Mouse (Mus musculus) limb, embryonic 14.5 days (tissue): ENCODE measurements at regions not wholly inside any gene's neighbourhood (a gene's known extent, or its start where the extent isn't known, plus 50 kb on each side); places are given as distances from the start of the nearest gene placed in this dataset.

Source experiments
- ATAC-seq: fragments of 200-750 bp; cut with Nextera tagmentation; 2 replicates; pipeline ENCODE4 v1.8.0; 2017; ENCODE audit warnings: low read depth, moderate number of reproducible peaks, moderate TSS enrichment; ENCODE audit not compliant: low FRiP score
- DNase-seq: peaks from one replicate; pipeline ENCODE4 v3.0.0-alpha.2; 2015; ENCODE audit warnings: low spot score
- H3K27ac ChIP-seq: fragments of 300-500 bp; sonication (generic); replicated peaks from 2 replicates; pipeline ENCODE4 v1.5.1; 2014; ENCODE audit warnings: low read depth, mild to moderate bottlenecking, low read length, moderate library complexity, mixed read lengths
- H3K27me3 ChIP-seq: fragments of 300-500 bp; sonication (generic); 2 replicates; pipeline ENCODE4 v1.6.1; 2014; ENCODE audit warnings: low read length, mixed read lengths; ENCODE audit not compliant: control insufficient read depth, insufficient read depth
- H3K36me3 ChIP-seq: fragments of 300-500 bp; sonication (generic); 2 replicates; pipeline ENCODE4 v1.6.1; 2014; ENCODE audit warnings: mild to moderate bottlenecking, low read length, moderate library complexity, mixed read lengths; ENCODE audit not compliant: control insufficient read depth, insufficient read depth
- H3K4me1 ChIP-seq: fragments of 300-500 bp; sonication (generic); 2 replicates; pipeline ENCODE4 v1.6.1; 2014; ENCODE audit warnings: antibody characterized with exemption, low read length, mixed read lengths; ENCODE audit not compliant: control insufficient read depth, insufficient read depth
- H3K4me2 ChIP-seq: fragments of 300-500 bp; sonication (generic); replicated peaks from 2 replicates; pipeline ENCODE4 v1.6.1; 2014; ENCODE audit warnings: low read depth, mild to moderate bottlenecking, low read length, moderate library complexity; ENCODE audit not compliant: severe bottlenecking
- H3K4me3 ChIP-seq: fragments of 300-500 bp; sonication (generic); replicated peaks from 2 replicates; pipeline ENCODE4 v1.5.1; 2014; ENCODE audit warnings: low read length
- H3K9ac ChIP-seq: fragments of 300-500 bp; sonication (generic); 2 replicates; pipeline ENCODE4 v1.6.1; 2014; ENCODE audit warnings: mild to moderate bottlenecking, low read depth, low read length, moderate library complexity; ENCODE audit not compliant: severe bottlenecking
- H3K9me3 ChIP-seq: fragments of 300-500 bp; sonication (generic); 2 replicates; pipeline ENCODE4 v1.6.1; 2016; ENCODE audit warnings: low read length; ENCODE audit not compliant: control insufficient read depth
- POLR2A ChIP-seq: fragments of 200-500 bp; IDR thresholded peaks from 2 replicates; pipeline ENCODE4 v1.8.0; 2012; ENCODE audit warnings: inconsistent platforms, mild to moderate bottlenecking, moderate library complexity, borderline replicate concordance; ENCODE audit not compliant: insufficient read depth, insufficient read length; ENCODE audit errors: extremely low read depth
- WGBS: fragments of 180-500 bp; shearing (Covaris S2); extraction: QIAGEN DNeasy Blood & Tissue Kit; methylation state at CpG from one replicate; pipeline ENCODE4 v1.1.7; 2014; 5-methylcytosine and 5-hydroxymethylcytosine counted together

- Histone ChIP-seq H3K4me1 (no peaks in the 10 kb centered on the region), H3K36me3 (no peaks in the 10 kb centered on the region), H3K4me3 (no peak overlapping the region), H3K27me3 (no peaks in the 10 kb centered on the region), H3K4me2 (no peak overlapping the region), H3K27ac (no peak overlapping the region), H3K9me3 (no peaks in the 10 kb centered on the region), H3K9ac (no peak overlapping the region)
- 73% methylated on average over 2 of the region's 2 CpGs for WGBS
- DNase-seq = no peak
- TF ChIP-seq POLR2A = no peak
- ATAC-seq = no peak
Measured at GRCm38 (mm10) chr16:49317061-49317460, 259.8 kb downstream of the Myh15 start.

GRCm38 (mm10) chr16:49319047-49319678 is 261.9 kb downstream of the Myh15 start:
- no peak overlapping the region for H3K27ac ChIP-seq
- ATAC-seq = no peak
- H3K9ac ChIP-seq = no peak overlapping the region
- DNase-seq = no peak
- WGBS = 64% methylated on average over 4 of the region's 4 CpGs
- H3K4me1 ChIP-seq = no peaks in the 10 kb centered on the region
- no peaks in the 10 kb centered on the region for H3K9me3 ChIP-seq
- no peaks in the 10 kb centered on the region for H3K36me3 ChIP-seq
- no peak for TF ChIP-seq POLR2A
- H3K27me3 ChIP-seq = no peaks in the 10 kb centered on the region
- H3K4me2 ChIP-seq = no peak overlapping the region
- H3K4me3 ChIP-seq = no peak overlapping the region

- Histone ChIP-seq H3K4me3 (no peak overlapping the region), H3K4me1 (no peaks in the 10 kb centered on the region), H3K9ac (no peak overlapping the region), H3K27me3 (no peaks in the 10 kb centered on the region), H3K4me2 (no peak overlapping the region), H3K9me3 (no peaks in the 10 kb centered on the region), H3K27ac (no peak overlapping the region), H3K36me3 (no peaks in the 10 kb centered on the region)
- TF ChIP-seq POLR2A = no peak
- DNase-seq (no peak), ATAC-seq (no peak)
- 69% methylated on average over 5 of the region's 5 CpGs for WGBS
Measured at GRCm38 (mm10) chr16:49319774-49320173, 262.5 kb downstream of the Myh15 start.

GRCm38 (mm10) chr16:49321951-49322350 is 264.7 kb downstream of the Myh15 start:
- Histone ChIP-seq H3K9me3 (no peaks in the 10 kb centered on the region), H3K4me2 (no peak overlapping the region), H3K27ac (no peak overlapping the region), H3K4me1 (no peaks in the 10 kb centered on the region), H3K9ac (no peak overlapping the region), H3K36me3 (no peaks in the 10 kb centered on the region), H3K27me3 (no peaks in the 10 kb centered on the region), H3K4me3 (no peak overlapping the region)
- no peak for ATAC-seq
- WGBS = 83% methylated on average over 1 of the region's 1 CpGs
- TF ChIP-seq POLR2A = no peak
- DNase-seq = no peak

- Histone ChIP-seq H3K4me1 (no peaks in the 10 kb centered on the region), H3K27ac (no peak overlapping the region), H3K4me2 (no peak overlapping the region), H3K4me3 (no peak overlapping the region), H3K9ac (no peak overlapping the region), H3K9me3 (no peaks in the 10 kb centered on the region), H3K27me3 (no peaks in the 10 kb centered on the region), H3K36me3 (no peaks in the 10 kb centered on the region)
- TF ChIP-seq POLR2A = no peak
- no peak for ATAC-seq
- DNase-seq = no peak
- 85% methylated on average over 5 of the region's 5 CpGs for whole genome bisulfite sequencing
Measured at GRCm38 (mm10) chr16:49330725-49331386, 273.6 kb downstream of the Myh15 start.
